27 mouse cellular contexts compared by ENCODE assay signal in the genomic region with DNA sequence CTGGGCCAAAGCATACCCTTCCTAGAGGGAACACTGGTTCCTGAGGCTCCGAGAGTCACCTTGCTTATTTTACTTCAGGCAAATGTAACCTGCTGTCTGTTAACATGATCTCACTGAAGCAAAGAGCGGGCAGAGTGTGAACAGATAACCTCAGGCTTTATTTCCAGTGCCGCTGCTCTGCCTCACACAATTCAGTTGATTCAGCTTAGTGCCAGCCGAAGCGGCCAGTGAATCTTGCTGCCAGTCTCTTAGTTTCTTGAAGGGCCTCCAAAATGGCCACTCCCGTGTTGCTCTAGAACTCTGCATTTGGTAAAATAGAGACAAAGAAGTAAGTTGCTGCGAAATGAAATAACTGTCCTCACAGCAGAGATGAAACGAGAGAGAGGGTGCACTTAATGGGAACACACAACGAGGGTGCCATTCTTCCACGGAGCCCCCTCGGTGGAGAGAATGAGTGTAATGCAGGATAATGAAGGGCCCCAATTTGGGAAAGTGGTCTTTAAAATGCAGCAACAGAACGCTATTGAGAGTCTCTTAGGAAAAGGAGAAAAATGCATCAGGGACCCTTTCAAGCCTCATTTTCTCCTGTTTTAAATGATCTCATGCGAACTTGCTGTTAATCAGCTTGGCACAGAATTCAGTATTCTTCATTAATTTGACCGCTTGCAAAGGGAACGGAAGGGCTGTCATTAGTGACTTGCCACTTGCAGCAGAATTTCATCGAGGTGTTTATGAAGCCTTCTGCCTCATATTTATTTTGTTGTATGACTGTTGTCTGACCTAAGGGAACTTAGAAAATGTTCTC.
DNase-seq lines count a peak whose midpoint lies in the region; ATAC-seq and TF ChIP-seq lines count a peak whose summit lies in the region.
"Had no signal": no experiment of that assay in that cellular context is flagged by ENCODE, and none has a peak within 500 bp of the region (broad histone marks: within the 10 kb centered on the region; RNA-seq: fewer than 3 reads in every experiment).

No protein-coding gene starts in this region.

- no peak overlapping the region for H3K4me2 ChIP-seq in hindbrain, embryonic 13.5 days
- no peak overlapping the region for H3K4me2 ChIP-seq in hindbrain, postnatal 0 days (ENCODE audit: low read depth, low read length)
- H3K4me2 ChIP-seq in forebrain, embryonic 16.5 days (ENCODE audit: low read length), result 0 out of 2 replicates have a peak overlapping the region, but pooled peaks have one; percentile 6
- H3K4me2 ChIP-seq: heart, embryonic 13.5 days; limb, embryonic 12.5 days; liver, embryonic 11.5 days; lung, embryonic 15.5 days; midbrain, embryonic 11.5 days; neural tube, embryonic 13.5 days; stomach, embryonic 15.5 days had no signal

- 0 out of 2 replicates have a peak overlapping the region, but pooled peaks have one; percentile 18 for H3K27ac ChIP-seq in hindbrain, embryonic 13.5 days
- no peak overlapping the region for H3K27ac ChIP-seq in hindbrain, postnatal 0 days
- peak overlapping the region; percentile 27; the same call in 1 of the 2 replicates for H3K27ac ChIP-seq in embryonic fibroblast, embryonic 13.5 days (ENCODE audit: insufficient read depth, low read length)
- H3K27ac ChIP-seq in forebrain, embryonic 16.5 days (ENCODE audit: low read length), result no peak overlapping the region; the same call in 1 of the 2 replicates
- H3K27ac ChIP-seq in gastrocnemius, adult 2 months, result no peak overlapping the region
- H3K27ac ChIP-seq: heart, adult 2 months; heart, embryonic 13.5 days; left cerebral cortex, adult 2 months; limb, embryonic 12.5 days; lung, embryonic 15.5 days; neural tube, embryonic 13.5 days; stomach, embryonic 15.5 days had no signal

- no peaks in the 10 kb centered on the region for H3K27me3 ChIP-seq in hindbrain, embryonic 13.5 days
- no peaks in the 10 kb centered on the region for H3K27me3 ChIP-seq in hindbrain, postnatal 0 days (ENCODE audit: insufficient read depth, low read length)
- H3K27me3 ChIP-seq in forebrain, embryonic 16.5 days (replicated peaks; ENCODE audit: control insufficient read depth, insufficient read depth, low read length), result no peaks in the 10 kb centered on the region
- H3K27me3 ChIP-seq: heart, embryonic 13.5 days; limb, embryonic 12.5 days; lung, embryonic 15.5 days; neural tube, embryonic 13.5 days; Patski; stomach, embryonic 15.5 days had no signal

- no peak overlapping the region for H3K4me3 ChIP-seq in hindbrain, embryonic 13.5 days
- no peak overlapping the region for H3K4me3 ChIP-seq in hindbrain, postnatal 0 days (ENCODE audit: low read length)
- no peak overlapping the region for H3K4me3 ChIP-seq in embryonic fibroblast, embryonic 13.5 days (ENCODE audit: insufficient read depth, low read length)
- no peak overlapping the region for H3K4me3 ChIP-seq in forebrain, embryonic 16.5 days (replicated peaks; ENCODE audit: low read length)
- no peak overlapping the region for H3K4me3 ChIP-seq in gastrocnemius, adult 2 months
- H3K4me3 ChIP-seq: heart, adult 2 months; heart, embryonic 13.5 days; left cerebral cortex, adult 2 months; limb, embryonic 12.5 days; lung, embryonic 15.5 days; neural tube, embryonic 13.5 days; stomach, embryonic 15.5 days had no signal

- ATAC-seq in hindbrain, embryonic 13.5 days (ENCODE audit: low FRiP score), result no peak
- ATAC-seq in hindbrain, postnatal 0 days, result no peak
- ATAC-seq in forebrain, embryonic 16.5 days, result peak; percentile 86
- ATAC-seq: intestine, postnatal 0 days; Patski had no signal

- TF ChIP-seq CTCF in hindbrain, postnatal 0 days (IDR thresholded peaks at IDR 0.05; ENCODE audit: low read depth), result no peak
- TF ChIP-seq CTCF in embryonic fibroblast, embryonic 13.5 days (IDR thresholded peaks at IDR 0.05; ENCODE audit: borderline replicate concordance, insufficient read depth, low read length), result no peak
- TF ChIP-seq CTCF in gastrocnemius, adult 2 months (IDR thresholded peaks at IDR 0.05), result no peak

- H3K4me1 ChIP-seq in hindbrain, embryonic 13.5 days (replicated peaks), result 0 out of 2 replicates have a peak, but pooled peaks cover 3% of the 10 kb centered on the region
- no peaks in the 10 kb centered on the region for H3K4me1 ChIP-seq in hindbrain, postnatal 0 days (ENCODE audit: insufficient read depth, low read length)
- H3K4me1 ChIP-seq in embryonic fibroblast, embryonic 13.5 days (ENCODE audit: control insufficient read depth, insufficient read depth, low read length), result peaks cover 18% of the 10 kb centered on the region
- no peaks in the 10 kb centered on the region; the same call in 1 of the 2 replicates for H3K4me1 ChIP-seq in forebrain, embryonic 16.5 days (replicated peaks; ENCODE audit: control insufficient read depth, insufficient read depth, low read length)
- H3K4me1 ChIP-seq: lung, embryonic 15.5 days; neural tube, embryonic 13.5 days had no signal

- H3K36me3 ChIP-seq in hindbrain, embryonic 13.5 days, result no peaks in the 10 kb centered on the region
- no peaks in the 10 kb centered on the region for H3K36me3 ChIP-seq in hindbrain, postnatal 0 days (ENCODE audit: insufficient read depth, low read length)
- H3K36me3 ChIP-seq in forebrain, embryonic 16.5 days (ENCODE audit: control insufficient read depth, insufficient read depth), result no peaks in the 10 kb centered on the region
- H3K36me3 ChIP-seq: G1E; heart, embryonic 13.5 days; limb, embryonic 12.5 days; lung, embryonic 15.5 days; neural tube, embryonic 13.5 days; stomach, embryonic 15.5 days had no signal

- no peak overlapping the region for H3K9ac ChIP-seq in hindbrain, embryonic 13.5 days
- no peak overlapping the region for H3K9ac ChIP-seq in hindbrain, postnatal 0 days (replicated peaks; ENCODE audit: low read length)
- H3K9ac ChIP-seq in forebrain, embryonic 16.5 days (replicated peaks; ENCODE audit: low read depth, low read length), result no peak overlapping the region
- H3K9ac ChIP-seq: heart, embryonic 13.5 days; limb, embryonic 12.5 days; lung, embryonic 15.5 days; neural tube, embryonic 13.5 days; stomach, embryonic 15.5 days had no signal

- TF ChIP-seq POLR2A in embryonic fibroblast, embryonic 13.5 days (IDR thresholded peaks at IDR 0.05; ENCODE audit: low read depth, low read length), result no peak

- intact Hi-C loops in gastrocnemius, adult 2 months (cut with DNase I), result no loop called here

- DNase-seq in hindbrain, postnatal 0 days (ENCODE audit: low spot score), result no peak
- peak; percentile 39 for DNase-seq in Muller cell, postnatal 12 days (ENCODE audit: inconsistent ontology term)
- no peak for DNase-seq in kidney, adult 18-20 months
- no peak for DNase-seq in gastrocnemius, adult 2 months
- DNase-seq: adrenal gland, postnatal 10 days; cerebellum, adult 18-20 months; cerebellum, postnatal 10 days; heart, adult 2 months; heart, postnatal 10 days; kidney, postnatal 14 days; layer of hippocampus, adult 9-11 months; right cerebral cortex, postnatal 25 days; thymus, postnatal 25 days had no signal

- 72% methylated on average over 16 of the region's 16 CpGs for whole genome bisulfite sequencing in hindbrain, embryonic 13.5 days
- 64% methylated on average over 16 of the region's 16 CpGs for WGBS in hindbrain, postnatal 0 days
- 11% methylated on average over 16 of the region's 16 CpGs for WGBS in forebrain, embryonic 16.5 days

- no peaks in the 10 kb centered on the region for H3K9me3 ChIP-seq in hindbrain, embryonic 13.5 days
- H3K9me3 ChIP-seq in hindbrain, postnatal 0 days (ENCODE audit: low read length), result no peaks in the 10 kb centered on the region
- no peaks in the 10 kb centered on the region for H3K9me3 ChIP-seq in forebrain, embryonic 16.5 days (ENCODE audit: control insufficient read depth, low read length)
- H3K9me3 ChIP-seq: heart, embryonic 13.5 days; limb, embryonic 12.5 days; lung, embryonic 15.5 days; neural tube, embryonic 13.5 days; stomach, embryonic 15.5 days had no signal

Comparison
In these comparisons a context has a peak if more than half of its experiments do, and no peak if none do; other contexts are left out.
1. H3K27ac ChIP-seq: peak in hindbrain, embryonic 13.5 days (single experiment) and embryonic fibroblast, embryonic 13.5 days (single experiment); none in hindbrain, postnatal 0 days (single experiment), forebrain, embryonic 16.5 days (single experiment) and gastrocnemius, adult 2 months (single experiment).